Mouse (Mus musculus): ENCODE results near the gene 1700015F17Rik.

DNA sequence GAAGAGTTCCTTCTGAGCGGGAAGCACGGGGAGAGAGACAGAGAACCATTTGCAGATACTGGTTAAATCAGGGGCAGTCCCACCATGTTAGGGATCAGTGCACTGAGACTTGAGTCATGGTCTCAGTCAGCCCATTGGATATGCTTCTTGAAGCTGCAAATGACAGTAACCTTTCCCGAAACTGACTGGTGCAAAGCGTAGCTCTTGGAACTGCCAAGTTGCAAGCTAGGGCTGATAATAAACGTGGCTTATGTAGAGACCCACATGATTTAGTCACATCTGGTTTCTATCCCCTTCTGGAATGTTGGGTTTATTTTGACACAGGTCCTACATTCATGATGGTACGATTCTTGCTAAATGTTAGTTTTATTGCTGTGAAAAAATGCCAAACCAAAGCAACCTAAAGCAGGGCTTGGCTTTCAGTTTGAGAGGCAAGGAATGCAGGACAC lies 55.2 kb downstream of the 1700015F17Rik start:
- TF ChIP-seq POLR2A (IDR thresholded peaks at IDR 0.05; ENCODE audit: extremely low read depth, insufficient read depth, low read length) (no peak), CTCF (IDR thresholded peaks at IDR 0.05; ENCODE audit: extremely low read depth, insufficient read depth, low read length) (no peak)

Measured in cortical plate, adult 2 months (tissue).